Mouse (Mus musculus) liver, adult 2 months (tissue): ENCODE results near the gene Isca2.

Experiments used
- CTCF ChIP-seq: fragments of 200-500 bp; IDR thresholded peaks from 2 replicates; pipeline ENCODE4 v1.5.1; 2011; ENCODE audit warnings: low read depth, low read length, control low read depth
- POLR2A ChIP-seq: fragments of 200-500 bp; IDR thresholded peaks from 2 replicates; pipeline ENCODE4 v1.6.1; 2011; ENCODE audit warnings: low read length, control low read depth; ENCODE audit not compliant: insufficient read depth; ENCODE audit errors: extremely low read depth

DNA sequence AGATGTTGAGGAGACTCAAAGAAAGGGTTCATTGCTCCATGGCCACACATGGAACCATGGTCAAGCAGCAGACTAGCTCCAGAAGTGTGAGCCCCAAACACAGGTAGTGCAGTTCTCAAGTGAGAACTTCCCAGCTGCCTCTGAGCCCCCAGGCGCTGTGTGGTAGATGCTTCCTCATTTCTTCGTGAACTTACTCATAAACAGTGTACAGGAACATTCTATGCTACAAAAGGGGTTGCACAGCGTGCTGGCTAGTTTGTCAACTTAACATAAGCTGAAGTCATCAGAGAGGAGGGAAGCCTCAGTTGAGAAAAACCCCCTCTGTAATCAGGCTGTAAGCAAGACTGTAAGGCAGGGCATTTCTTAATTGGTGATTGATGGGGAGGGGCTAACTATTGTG, 29.6 kb downstream of the Isca2 start:
- TF ChIP-seq CTCF (no peak), POLR2A (no peak)
